8 mouse cellular contexts compared by ENCODE assay signal in the genomic region with DNA sequence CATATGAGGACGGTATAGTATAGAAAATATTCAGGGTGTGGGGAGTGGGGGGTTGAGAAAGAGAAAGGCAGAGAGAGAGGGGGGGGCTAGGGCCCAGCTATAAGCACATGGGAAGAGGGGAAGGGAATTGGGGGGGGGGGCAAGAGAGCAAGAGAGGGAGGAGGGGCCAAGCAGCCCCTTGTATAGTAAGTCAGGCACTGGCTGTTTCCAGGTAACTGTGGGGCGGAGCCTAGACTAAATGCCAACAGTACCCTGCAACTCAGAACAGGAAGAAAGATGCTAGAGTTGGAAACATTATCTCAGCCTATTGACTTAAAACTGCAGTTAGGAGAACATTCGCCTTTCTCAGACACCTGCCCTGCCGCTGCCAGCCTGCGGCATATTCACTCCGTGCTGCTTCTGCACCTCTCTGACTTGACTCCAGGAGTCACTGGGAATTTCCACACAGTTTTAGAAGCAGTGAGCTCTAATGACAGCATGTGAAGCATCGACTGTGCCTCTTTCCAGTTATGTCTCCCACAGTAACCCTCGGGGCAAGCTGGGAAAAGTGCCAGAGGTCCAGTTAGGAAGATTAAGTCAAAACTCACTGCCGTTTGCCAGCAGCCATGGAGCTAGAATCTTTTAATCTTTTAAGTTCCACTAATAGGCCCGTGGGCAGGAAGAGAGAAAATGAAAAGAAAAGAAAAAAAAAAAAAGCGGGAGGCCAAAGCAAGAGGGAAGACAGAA. TPM values are rescaled to one million over a fixed set of nuclear protein-coding genes. Genes with fewer than 3 reads are reported as not detected.
DNase-seq lines count a peak whose midpoint lies in the region; ATAC-seq lines count a peak whose summit lies in the region.

No protein-coding gene starts in this region.

- no peaks in the 10 kb centered on the region for H3K36me3 ChIP-seq in forebrain, embryonic 11.5 days (ENCODE audit: control insufficient read depth, insufficient read depth, low read length)
- no peaks in the 10 kb centered on the region for H3K36me3 ChIP-seq in neural tube, embryonic 14.5 days (ENCODE audit: control insufficient read depth, insufficient read depth, low read length)

- H3K27ac ChIP-seq in forebrain, embryonic 11.5 days (ENCODE audit: low read depth, low read length), result peak overlapping the region; percentile 74
- peak overlapping the region; percentile 66 for H3K27ac ChIP-seq in neural tube, embryonic 14.5 days (ENCODE audit: low read depth, low read length)

- DNase-seq in heart, adult 18-20 months, result peak; percentile 31 to 48
- DNase-seq in heart, adult 8-10 months (ENCODE audit: low spot score), result no peak
- DNase-seq in adrenal gland, adult (ENCODE audit: inconsistent age in 2 of 2, low spot score in 1 of 2), result peak; percentile 32 to 71
- peak; percentile 54 for DNase-seq in forebrain, embryonic 11.5 days (ENCODE audit: low spot score)
- peak; percentile 68 for DNase-seq in heart, postnatal 4 days
- DNase-seq in spleen, adult 12 weeks (ENCODE audit: low spot score), result no peak
- DNase-seq in frontal cortex, postnatal 14 days (ENCODE audit: low spot score in 2 of 2), result no peak

- no peaks in the 10 kb centered on the region for H3K27me3 ChIP-seq in forebrain, embryonic 11.5 days (ENCODE audit: control insufficient read depth, insufficient read depth, low read length)
- no peaks in the 10 kb centered on the region for H3K27me3 ChIP-seq in neural tube, embryonic 14.5 days (ENCODE audit: control insufficient read depth, insufficient read depth, low read length)

- no peak overlapping the region for H3K4me3 ChIP-seq in forebrain, embryonic 11.5 days (ENCODE audit: low read depth, low read length)
- no peak overlapping the region for H3K4me3 ChIP-seq in neural tube, embryonic 14.5 days (ENCODE audit: low read depth, low read length)

- no peaks in the 10 kb centered on the region for H3K9me3 ChIP-seq in forebrain, embryonic 11.5 days (ENCODE audit: control insufficient read depth, low read length)
- H3K9me3 ChIP-seq in neural tube, embryonic 14.5 days (ENCODE audit: control insufficient read depth, low read length), result no peaks in the 10 kb centered on the region

- 46% methylated on average over 11 of the region's 11 CpGs for WGBS in forebrain, embryonic 11.5 days
- WGBS in neural tube, embryonic 14.5 days, result 49% methylated on average over 11 of the region's 11 CpGs

- peak; percentile 32 for ATAC-seq in forebrain, embryonic 11.5 days (replicated peaks; ENCODE audit: low FRiP score)
- no peak for ATAC-seq in neural tube, embryonic 14.5 days (ENCODE audit: low read depth)

- H3K4me2 ChIP-seq in forebrain, embryonic 11.5 days (ENCODE audit: low read depth, low read length, severe bottlenecking), result peak overlapping the region; percentile 18; the same call in 1 of the 2 replicates
- no peak overlapping the region for H3K4me2 ChIP-seq in neural tube, embryonic 14.5 days (ENCODE audit: low read depth, low read length)

- H3K9ac ChIP-seq in forebrain, embryonic 11.5 days (ENCODE audit: low read length), result no peak overlapping the region
- H3K9ac ChIP-seq in neural tube, embryonic 14.5 days (replicated peaks; ENCODE audit: low read depth, low read length), result no peak overlapping the region

- H3K4me1 ChIP-seq in forebrain, embryonic 11.5 days (replicated peaks; ENCODE audit: control insufficient read depth, insufficient read depth, low read length), result peaks cover 7% of the 10 kb centered on the region; the same call in 1 of the 2 replicates
- peaks cover 18% of the 10 kb centered on the region for H3K4me1 ChIP-seq in neural tube, embryonic 14.5 days (ENCODE audit: control insufficient read depth, insufficient read depth, low read length)

RNA-seq across cellular contexts. Expression of a gene that starts 20.6 kb away (rescaled TPM):
- 10 to 100 TPM; 14.3 to 15.5 TPM for total RNA-seq in heart, adult 18-20 months (2021)
- total RNA-seq in heart, adult 8-10 months (2022), result 10 to 100 TPM; 11.5 to 12.8 (median 11.9) TPM
- 57.0 and 59.0 TPM in 2 replicates for polyA plus RNA-seq in forebrain, embryonic 11.5 days (2014; fragmentation: Nextera tagmentation; extraction: Ambion mirVana)
- total RNA-seq in heart, postnatal 4 days (2021), result 10 to 100 TPM; 25.0 to 27.4 TPM
- 40.5 and 47.7 TPM in 2 replicates for polyA plus RNA-seq in neural tube, embryonic 14.5 days (2014; fragmentation: Nextera tagmentation; extraction: Ambion mirVana)

Comparison
In these comparisons a context has a peak if more than half of its experiments do, and no peak if none do; other contexts are left out.
1. DNase-seq: peak in heart, adult 18-20 months (2 of 2), adrenal gland, adult (2 of 2), forebrain, embryonic 11.5 days (single experiment) and heart, postnatal 4 days (single experiment); none in heart, adult 8-10 months (single experiment), spleen, adult 12 weeks (single experiment) and frontal cortex, postnatal 14 days (0 of 2).